Mouse (Mus musculus): ENCODE data around the gene Cd33. TPM values are rescaled to one million over a fixed set of nuclear protein-coding genes. Genes with fewer than 3 reads are reported as not detected.

The Cd33 gene
- polyA plus RNA-seq, 1 experiment from 2014 or later: 0.87 TPM

DNA sequence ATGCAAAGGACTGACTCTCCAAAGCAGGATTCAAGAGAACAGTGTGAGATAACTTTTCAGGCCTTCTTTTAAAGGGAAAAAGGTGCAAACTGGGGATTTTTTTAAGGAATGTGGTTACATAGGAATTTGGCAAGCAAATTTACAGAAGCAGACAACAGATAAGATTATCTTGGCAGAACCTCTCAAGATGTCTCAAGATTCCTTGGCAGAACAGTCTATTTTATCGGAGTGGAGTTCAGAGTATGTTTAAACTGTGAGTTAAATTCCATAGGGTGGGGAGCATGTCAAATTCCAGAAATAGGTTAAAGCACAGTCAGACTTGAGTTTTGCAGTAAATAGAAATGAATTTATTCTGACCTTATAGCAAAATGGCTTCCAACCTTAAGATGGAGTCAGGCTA lies 12.7 kb upstream of the Cd33 start:
- Histone ChIP-seq H3K27me3 (ENCODE audit: control insufficient read depth, insufficient read depth, low read length) (no peaks in the 10 kb centered on the region), H3K4me1 (ENCODE audit: control insufficient read depth, insufficient read depth, low read length) (no peaks in the 10 kb centered on the region), H3K9ac (replicated peaks; ENCODE audit: low read depth, low read length) (no peak overlapping the region), H3K36me3 (ENCODE audit: control insufficient read depth, insufficient read depth, low read length) (no peaks in the 10 kb centered on the region), H3K27ac (ENCODE audit: low read depth, low read length) (no peak overlapping the region), H3K4me3 (ENCODE audit: low read depth, low read length) (no peak overlapping the region), H3K9me3 (ENCODE audit: control insufficient read depth, low read length) (no peaks in the 10 kb centered on the region), H3K4me2 (ENCODE audit: low read depth, low read length) (no peak overlapping the region)
- WGBS: 89% methylated on average over 1 of the region's 1 CpGs
- no peak for ATAC-seq (ENCODE audit: low read depth)

DNA sequence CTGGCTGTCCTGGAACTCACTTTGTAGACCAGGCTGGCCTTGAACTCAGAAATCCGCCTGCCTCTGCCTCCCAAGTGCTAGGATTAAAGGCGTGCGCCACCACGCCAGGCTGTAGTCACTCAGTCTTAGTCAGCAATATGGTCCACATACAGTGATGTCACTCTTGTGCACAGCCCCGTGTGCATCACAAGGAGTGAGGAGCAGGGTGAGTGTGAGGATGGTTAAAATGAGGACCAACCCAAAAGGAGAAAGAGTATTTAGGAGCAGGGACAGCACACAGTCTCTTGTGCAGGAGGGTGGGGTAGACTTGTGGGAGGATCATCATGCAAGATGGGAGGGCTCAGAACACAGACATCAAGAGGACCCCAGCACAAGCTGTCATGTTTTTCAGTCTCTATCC lies 11.1 kb upstream of the Cd33 start:
- no peak overlapping the region for H3K4me3 ChIP-seq (ENCODE audit: low read depth, low read length)
- no peak overlapping the region for H3K4me2 ChIP-seq (ENCODE audit: low read depth, low read length)
- H3K4me1 ChIP-seq (ENCODE audit: control insufficient read depth, insufficient read depth, low read length): no peaks in the 10 kb centered on the region
- ATAC-seq (ENCODE audit: low read depth): no peak
- WGBS: 96% methylated on average over 5 of the region's 5 CpGs
- no peak overlapping the region for H3K27ac ChIP-seq (ENCODE audit: low read depth, low read length)
- H3K9ac ChIP-seq (replicated peaks; ENCODE audit: low read depth, low read length): no peak overlapping the region
- H3K36me3 ChIP-seq (ENCODE audit: control insufficient read depth, insufficient read depth, low read length): no peaks in the 10 kb centered on the region
- no peaks in the 10 kb centered on the region for H3K27me3 ChIP-seq (ENCODE audit: control insufficient read depth, insufficient read depth, low read length)
- H3K9me3 ChIP-seq (ENCODE audit: control insufficient read depth, low read length): no peaks in the 10 kb centered on the region

DNA sequence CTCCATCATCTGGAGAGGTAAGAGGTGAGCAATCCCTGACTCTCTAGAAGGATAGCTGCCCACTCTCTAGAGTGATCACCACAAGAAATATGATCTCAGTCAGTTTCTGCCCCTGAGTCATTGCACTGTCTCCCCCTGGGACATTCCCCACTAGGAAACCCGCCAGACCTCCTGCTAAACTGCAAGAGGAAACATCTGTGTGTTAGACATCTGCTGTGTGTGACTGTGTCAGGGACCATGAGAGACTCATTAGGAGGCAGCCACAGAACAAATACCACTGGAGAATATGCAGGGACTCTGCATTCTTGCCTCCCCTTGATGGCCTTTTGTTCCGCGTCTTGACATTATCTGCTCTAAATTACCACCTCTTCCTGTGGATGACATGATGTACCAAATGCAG lies 10.3 kb upstream of the Cd33 start:
- H3K9me3 ChIP-seq (ENCODE audit: control insufficient read depth, low read length): no peaks in the 10 kb centered on the region
- H3K4me2 ChIP-seq (ENCODE audit: low read depth, low read length): no peak overlapping the region
- H3K4me1 ChIP-seq (ENCODE audit: control insufficient read depth, insufficient read depth, low read length): no peaks in the 10 kb centered on the region
- H3K4me3 ChIP-seq (ENCODE audit: low read depth, low read length): no peak overlapping the region
- 54% methylated on average over 3 of the region's 3 CpGs for WGBS
- no peaks in the 10 kb centered on the region for H3K27me3 ChIP-seq (ENCODE audit: control insufficient read depth, insufficient read depth, low read length)
- no peak overlapping the region for H3K27ac ChIP-seq (ENCODE audit: low read depth, low read length)
- ATAC-seq (ENCODE audit: low read depth): no peak
- no peak overlapping the region for H3K9ac ChIP-seq (replicated peaks; ENCODE audit: low read depth, low read length)
- no peaks in the 10 kb centered on the region for H3K36me3 ChIP-seq (ENCODE audit: control insufficient read depth, insufficient read depth, low read length)

DNA sequence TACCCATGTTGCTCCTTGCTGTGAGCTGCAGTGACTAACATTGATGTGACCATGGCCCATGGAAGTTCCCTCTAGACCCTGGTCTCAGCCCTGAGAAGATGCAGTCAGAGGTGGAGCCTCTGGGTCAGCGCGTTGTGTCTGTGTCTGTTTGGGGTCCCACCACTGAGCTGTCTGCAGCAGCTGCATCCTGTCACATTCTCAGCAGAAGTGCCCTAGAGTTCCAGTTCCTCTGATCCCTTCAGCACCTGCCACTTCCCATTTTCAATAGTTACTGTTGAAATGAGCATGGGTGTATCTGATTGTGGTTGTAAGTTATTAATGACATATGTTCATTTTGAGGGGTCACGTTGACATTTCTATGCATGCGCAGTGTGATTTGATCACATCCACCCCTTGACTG lies 8.9 kb upstream of the Cd33 start:
- no peak overlapping the region for H3K4me2 ChIP-seq (ENCODE audit: low read depth, low read length)
- H3K27me3 ChIP-seq (ENCODE audit: control insufficient read depth, insufficient read depth, low read length): no peaks in the 10 kb centered on the region
- H3K4me3 ChIP-seq (ENCODE audit: low read depth, low read length): no peak overlapping the region
- no peak for ATAC-seq (ENCODE audit: low read depth)
- no peak overlapping the region for H3K27ac ChIP-seq (ENCODE audit: low read depth, low read length)
- no peaks in the 10 kb centered on the region for H3K9me3 ChIP-seq (ENCODE audit: control insufficient read depth, low read length)
- 83% methylated on average over 4 of the region's 4 CpGs for WGBS
- no peaks in the 10 kb centered on the region for H3K36me3 ChIP-seq (ENCODE audit: control insufficient read depth, insufficient read depth, low read length)
- H3K4me1 ChIP-seq (ENCODE audit: control insufficient read depth, insufficient read depth, low read length): no peaks in the 10 kb centered on the region
- no peak overlapping the region for H3K9ac ChIP-seq (replicated peaks; ENCODE audit: low read depth, low read length)

DNA sequence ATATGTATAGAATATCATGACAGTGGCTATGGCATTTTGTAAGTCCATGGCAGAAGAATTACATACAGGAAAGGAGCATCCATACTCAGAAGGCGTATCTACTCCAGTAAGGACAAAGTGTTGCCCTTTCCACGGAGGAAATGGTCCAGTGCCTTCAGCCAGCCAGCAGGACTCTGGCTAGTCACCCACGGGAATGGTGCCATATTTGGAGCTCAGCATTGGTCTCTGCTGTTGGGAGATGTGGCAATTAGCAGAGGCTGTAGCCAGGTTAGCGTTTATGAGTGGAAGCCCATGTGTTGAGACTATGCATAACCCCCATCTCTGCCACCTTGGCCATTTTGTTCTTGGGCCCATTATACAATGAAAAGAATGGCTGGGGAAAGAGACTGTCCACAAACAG lies 4.0 kb upstream of the Cd33 start:
- Histone ChIP-seq H3K4me1 (ENCODE audit: control insufficient read depth, insufficient read depth, low read length) (no peaks in the 10 kb centered on the region), H3K27ac (ENCODE audit: low read depth, low read length) (no peak overlapping the region), H3K36me3 (ENCODE audit: control insufficient read depth, insufficient read depth, low read length) (no peaks in the 10 kb centered on the region), H3K9ac (replicated peaks; ENCODE audit: low read depth, low read length) (no peak overlapping the region), H3K4me3 (ENCODE audit: low read depth, low read length) (no peak overlapping the region), H3K27me3 (ENCODE audit: control insufficient read depth, insufficient read depth, low read length) (no peaks in the 10 kb centered on the region), H3K9me3 (ENCODE audit: control insufficient read depth, low read length) (no peaks in the 10 kb centered on the region), H3K4me2 (ENCODE audit: low read depth, low read length) (no peak overlapping the region)
- 87% methylated on average over 4 of the region's 4 CpGs for WGBS
- ATAC-seq (ENCODE audit: low read depth): no peak

DNA sequence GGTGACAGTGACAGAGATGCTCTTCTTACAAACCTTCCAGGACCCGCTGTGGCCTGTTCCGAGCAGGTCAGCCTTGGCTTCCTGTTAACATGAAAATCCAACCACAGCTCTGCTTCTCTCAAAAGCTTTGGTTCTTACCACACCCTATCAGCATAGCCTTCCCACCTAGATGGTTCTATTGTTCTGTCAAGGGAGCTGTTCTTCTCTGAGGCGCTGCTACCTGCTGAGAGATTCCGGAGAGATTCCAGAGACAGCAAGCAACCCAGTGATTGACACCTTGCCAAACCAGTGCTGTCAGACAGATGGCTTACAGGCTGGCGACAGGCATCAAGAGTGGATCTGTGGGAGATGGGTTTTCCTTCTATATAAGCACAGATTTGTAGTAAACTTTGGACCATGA lies 3.4 kb upstream of the Cd33 start:
- Histone ChIP-seq H3K27me3 (ENCODE audit: control insufficient read depth, insufficient read depth, low read length) (no peaks in the 10 kb centered on the region), H3K4me3 (ENCODE audit: low read depth, low read length) (no peak overlapping the region), H3K4me2 (ENCODE audit: low read depth, low read length) (no peak overlapping the region), H3K36me3 (ENCODE audit: control insufficient read depth, insufficient read depth, low read length) (no peaks in the 10 kb centered on the region), H3K9ac (replicated peaks; ENCODE audit: low read depth, low read length) (no peak overlapping the region), H3K27ac (ENCODE audit: low read depth, low read length) (no peak overlapping the region), H3K4me1 (ENCODE audit: control insufficient read depth, insufficient read depth, low read length) (no peaks in the 10 kb centered on the region), H3K9me3 (ENCODE audit: control insufficient read depth, low read length) (no peaks in the 10 kb centered on the region)
- WGBS: 55% methylated on average over 5 of the region's 5 CpGs
- ATAC-seq (ENCODE audit: low read depth): no peak

DNA sequence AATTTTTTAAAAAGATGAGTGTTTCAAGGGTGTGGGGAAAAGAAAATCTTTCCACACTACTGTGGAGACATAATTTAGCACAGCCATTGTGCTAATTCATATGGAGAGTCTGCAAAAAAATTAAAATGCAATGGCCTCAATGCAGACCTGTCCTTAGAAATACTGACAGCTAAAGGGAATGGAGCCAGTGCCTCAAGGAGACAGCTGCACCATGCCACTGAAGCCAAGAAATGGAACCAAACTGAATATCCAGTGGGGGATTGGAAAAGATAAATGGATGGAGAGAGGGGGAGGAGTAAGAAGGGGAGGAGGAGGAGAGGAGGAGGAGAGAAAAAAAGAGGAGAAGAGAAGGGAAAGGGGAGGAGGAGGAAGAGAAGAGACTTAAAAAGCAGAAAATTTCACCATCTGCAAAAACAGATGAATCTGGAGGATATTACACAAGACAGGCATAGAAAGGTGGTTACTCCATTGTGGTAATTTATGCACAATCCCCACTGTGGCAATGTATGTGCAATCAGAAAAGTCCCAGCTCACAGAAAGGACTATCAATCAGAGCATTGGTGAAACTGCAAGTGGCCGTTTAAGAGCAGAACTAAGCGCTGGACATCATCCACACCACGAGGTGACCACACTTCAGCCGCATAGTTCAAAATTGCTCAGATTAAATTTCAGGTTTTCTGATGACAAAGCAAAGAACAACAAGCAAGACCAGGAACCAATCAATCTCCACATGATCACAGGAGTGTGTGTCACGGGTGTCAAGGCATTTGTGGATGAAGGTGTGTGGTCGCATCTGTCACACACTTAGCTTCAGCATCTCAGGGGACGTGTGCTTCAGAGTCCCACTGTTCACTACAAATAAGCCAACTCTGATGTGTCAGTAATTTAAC lies 1.7 kb upstream of the Cd33 start:
- H3K4me1 ChIP-seq (ENCODE audit: control insufficient read depth, insufficient read depth, low read length): no peaks in the 10 kb centered on the region
- no peaks in the 10 kb centered on the region for H3K9me3 ChIP-seq (ENCODE audit: control insufficient read depth, low read length)
- H3K4me2 ChIP-seq (ENCODE audit: low read depth, low read length): no peak overlapping the region
- no peak overlapping the region for H3K4me3 ChIP-seq (ENCODE audit: low read depth, low read length)
- no peaks in the 10 kb centered on the region for H3K27me3 ChIP-seq (ENCODE audit: control insufficient read depth, insufficient read depth, low read length)
- H3K27ac ChIP-seq (ENCODE audit: low read depth, low read length): no peak overlapping the region
- WGBS: 64% methylated on average over 7 of the region's 7 CpGs
- H3K36me3 ChIP-seq (ENCODE audit: control insufficient read depth, insufficient read depth, low read length): no peaks in the 10 kb centered on the region
- no peak for ATAC-seq (ENCODE audit: low read depth)
- no peak overlapping the region for H3K9ac ChIP-seq (replicated peaks; ENCODE audit: low read depth, low read length)

DNA sequence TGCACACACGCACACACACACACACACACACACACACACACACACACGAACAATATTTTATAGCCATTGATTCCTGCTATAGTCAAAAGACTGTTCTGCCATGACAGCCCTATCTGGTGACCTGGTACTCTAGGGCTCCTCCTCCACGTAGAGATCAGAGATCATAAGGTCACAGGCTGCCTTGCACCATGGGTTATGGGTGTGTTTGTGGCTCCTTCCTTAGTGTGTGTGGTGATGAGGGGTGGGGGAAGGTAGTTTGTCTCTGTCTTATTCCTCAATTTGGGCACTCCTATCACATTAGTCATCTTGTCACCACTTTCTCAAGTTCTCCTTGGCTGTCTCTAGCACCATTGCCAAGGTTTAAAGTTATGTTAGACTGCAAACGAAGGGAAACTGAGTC lies 5.7 kb downstream of the Cd33 start:
- no peak overlapping the region for H3K4me3 ChIP-seq (ENCODE audit: low read depth, low read length)

DNA sequence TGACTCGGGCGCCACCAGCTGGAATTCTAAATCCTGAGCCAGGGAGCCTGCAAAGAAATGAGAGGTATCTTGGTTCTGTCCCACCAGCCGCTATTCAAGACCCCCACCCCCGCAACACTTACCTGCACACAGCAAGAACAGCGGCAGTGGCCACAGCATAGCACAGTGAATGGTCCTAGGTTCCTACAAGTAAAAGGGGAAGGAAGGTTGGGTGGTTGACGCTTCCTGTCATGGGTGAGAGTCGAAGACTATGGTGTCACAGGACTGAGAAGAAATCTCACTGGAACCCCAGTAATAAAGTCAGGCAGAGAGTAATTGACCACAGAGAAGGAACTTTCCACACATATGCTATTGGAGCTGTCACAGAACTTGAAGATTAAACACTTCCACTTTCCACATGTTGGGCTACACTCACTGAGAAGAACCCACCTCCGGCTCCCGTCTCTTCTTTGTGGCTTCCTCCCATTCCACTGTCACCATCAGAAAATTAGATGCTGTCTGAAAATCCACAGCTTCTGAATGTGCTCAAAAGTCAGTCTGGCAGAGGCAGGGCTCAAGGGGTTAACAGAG lies 11.2 kb downstream of the Cd33 start:
- ATAC-seq (ENCODE audit: low read depth): no peak
- H3K27me3 ChIP-seq (ENCODE audit: control insufficient read depth, insufficient read depth, low read length): no peaks in the 10 kb centered on the region

More for the DNA sequence above, 5.7 kb downstream of the Cd33 start:
- Histone ChIP-seq H3K4me1 (ENCODE audit: control insufficient read depth, insufficient read depth, low read length) (no peaks in the 10 kb centered on the region), H3K36me3 (ENCODE audit: control insufficient read depth, insufficient read depth, low read length) (no peaks in the 10 kb centered on the region), H3K4me2 (ENCODE audit: low read depth, low read length) (no peak overlapping the region), H3K27me3 (ENCODE audit: control insufficient read depth, insufficient read depth, low read length) (no peaks in the 10 kb centered on the region), H3K9ac (replicated peaks; ENCODE audit: low read depth, low read length) (no peak overlapping the region), H3K27ac (ENCODE audit: low read depth, low read length) (no peak overlapping the region), H3K9me3 (ENCODE audit: control insufficient read depth, low read length) (no peaks in the 10 kb centered on the region)
- WGBS: 70% methylated on average over 4 of the region's 4 CpGs
- no peak for ATAC-seq (ENCODE audit: low read depth)

More for the DNA sequence above, 11.2 kb downstream of the Cd33 start:
- no peak overlapping the region for H3K4me2 ChIP-seq (ENCODE audit: low read depth, low read length)
- no peak overlapping the region for H3K4me3 ChIP-seq (ENCODE audit: low read depth, low read length)
- no peak overlapping the region for H3K27ac ChIP-seq (ENCODE audit: low read depth, low read length)
- 91% methylated on average over 9 of the region's 9 CpGs for WGBS
- H3K36me3 ChIP-seq (ENCODE audit: control insufficient read depth, insufficient read depth, low read length): no peaks in the 10 kb centered on the region
- no peak overlapping the region for H3K9ac ChIP-seq (replicated peaks; ENCODE audit: low read depth, low read length)
- H3K4me1 ChIP-seq (ENCODE audit: control insufficient read depth, insufficient read depth, low read length): no peaks in the 10 kb centered on the region
- no peaks in the 10 kb centered on the region for H3K9me3 ChIP-seq (ENCODE audit: control insufficient read depth, low read length)
